Mouse (Mus musculus): ENCODE measurements at regions not wholly inside any gene's neighbourhood (a gene's known extent, or its start where the extent isn't known, plus 50 kb on each side); places are given as distances from the start of the nearest gene placed in this dataset.

DNA sequence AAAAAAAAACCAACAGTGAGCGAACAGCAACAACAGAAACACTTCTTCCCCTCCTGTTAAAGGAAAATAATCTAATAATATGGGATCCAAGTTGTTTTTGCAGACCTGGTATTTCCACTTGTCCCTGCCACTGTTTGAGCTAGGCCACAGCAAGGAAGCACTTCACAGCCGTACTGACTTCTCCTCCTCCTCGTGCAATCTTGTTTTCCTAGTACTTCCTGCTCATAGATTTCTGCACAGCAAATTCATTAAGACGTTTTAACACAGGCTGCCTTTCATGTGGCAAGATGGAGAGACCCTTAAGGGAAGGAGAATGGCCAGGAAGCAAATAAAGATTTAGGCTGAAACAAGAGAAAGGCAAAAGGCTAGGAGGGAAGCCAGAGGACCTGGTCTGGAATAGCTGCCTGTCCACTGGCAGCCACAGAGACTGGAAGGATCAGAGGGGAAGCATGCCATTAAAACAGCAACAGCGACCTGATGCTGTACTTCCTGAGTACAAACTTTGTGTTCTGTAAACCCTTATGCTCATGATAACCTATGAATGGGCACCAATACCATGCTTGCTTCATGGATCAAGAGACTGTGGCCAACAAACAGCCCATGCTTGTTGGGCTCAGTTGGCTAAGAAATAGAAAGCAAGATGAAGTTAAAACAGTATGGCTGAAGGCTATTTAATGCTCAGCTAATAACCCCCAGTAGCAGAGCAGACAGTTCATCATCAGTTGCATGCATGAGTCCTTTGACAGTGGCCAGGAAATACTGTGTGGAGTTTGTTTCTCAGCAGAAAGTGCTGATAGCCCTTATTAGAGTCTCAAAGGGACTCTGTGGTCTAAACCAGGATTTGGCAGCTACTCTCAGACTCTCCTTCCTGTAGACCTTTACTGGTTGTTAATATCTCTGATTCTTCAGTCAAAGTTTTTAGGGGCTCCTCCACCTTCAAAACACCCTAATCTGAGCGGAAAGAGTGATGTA lies 182.3 kb upstream of the Cited2 start:
- no peak for TF ChIP-seq FLI1 (IDR thresholded peaks at IDR 0.05; ENCODE audit: low read length)
- no peak for TF ChIP-seq GATA1 (IDR thresholded peaks at IDR 0.05; ENCODE audit: borderline replicate concordance, low read length)

Data from megakaryocyte, embryonic 14.5 days (primary cell).